Mouse (Mus musculus): ENCODE measurements around the gene Etfbkmt.

DNA sequence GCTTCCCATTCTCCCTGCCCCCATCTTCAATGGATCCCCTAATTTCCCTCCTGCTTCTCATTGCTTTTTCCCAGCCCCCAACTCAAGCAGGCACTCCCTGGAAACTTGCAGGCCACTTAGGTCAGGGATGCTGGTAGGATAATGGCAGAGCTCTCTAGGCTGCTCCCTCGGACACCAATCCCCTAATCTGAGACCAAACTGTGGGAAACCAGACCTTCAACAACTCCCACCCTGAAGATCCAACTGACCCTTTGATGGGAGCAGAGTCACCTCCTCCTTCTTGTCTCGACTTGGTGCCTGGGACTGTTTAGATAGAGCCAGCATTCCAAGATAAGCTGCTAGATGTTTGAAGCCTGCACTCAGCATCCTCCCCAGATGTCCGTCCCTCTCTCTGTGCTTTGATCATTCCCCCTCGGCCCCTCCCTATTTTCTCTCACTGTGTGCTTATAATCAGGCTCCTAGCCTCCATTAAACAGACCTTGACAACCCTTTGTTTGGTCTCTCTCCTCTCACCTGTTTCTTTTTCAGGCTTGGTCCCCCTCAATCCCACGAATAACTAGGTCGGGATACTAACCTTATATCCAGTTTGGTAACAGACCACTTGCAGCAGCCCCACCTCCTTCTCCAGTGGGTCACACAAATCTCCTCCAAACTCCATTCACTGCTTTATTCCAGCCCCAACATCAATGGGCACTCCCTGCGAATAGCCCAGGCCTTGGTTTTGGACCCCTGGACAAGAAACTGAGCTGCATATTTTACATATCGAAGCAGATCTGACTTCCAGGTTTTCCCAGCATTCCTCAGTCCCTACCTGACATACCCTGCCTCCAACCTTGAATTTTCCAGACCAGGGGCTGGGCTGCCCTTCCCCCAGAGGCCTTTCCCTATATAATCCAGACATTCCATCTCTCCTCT lies 14.7 kb downstream of the Etfbkmt start:
- TF ChIP-seq CTCF (IDR thresholded peaks at IDR 0.05; ENCODE audit: low read depth, low read length) (no peak), POLR2A (IDR thresholded peaks at IDR 0.05; ENCODE audit: insufficient read depth, low read length) (no peak)
